Mouse (Mus musculus) MEL (cell line): ENCODE measurements around the gene Slc22a17.

Experiments
- CHD2 ChIP-seq: IDR thresholded peaks from 2 replicates; pipeline ENCODE4 v1.6.1; 2011; ENCODE audit warnings: low read length, improper control_type of control experiment
- CTCF ChIP-seq, 3 experiments: IDR thresholded peaks in 2 of 3; conservative IDR thresholded peaks in 1 of 3; 2 replicates each; pipeline ENCODE4 v1.5.1; 2011 to 2012; ENCODE audit warnings: low read length in 3 of 3, low read depth in 2 of 3, mild to moderate bottlenecking in 2 of 3, improper control_type of control experiment in 1 of 3, inconsistent platforms in 1 of 3, mixed read lengths in 1 of 3, moderate library complexity in 1 of 3; ENCODE audit not compliant: control insufficient read depth in 1 of 3, insufficient read depth in 1 of 3, poor library complexity in 1 of 3, severe bottlenecking in 1 of 3
- E2F4 ChIP-seq: IDR thresholded peaks from 2 replicates; pipeline ENCODE4 v1.6.1; 2011; ENCODE audit warnings: low read depth, low read length, improper control_type of control experiment, borderline replicate concordance
- ETS1 ChIP-seq: IDR thresholded peaks from 2 replicates; pipeline ENCODE4 v1.6.1; 2012; ENCODE audit warnings: low read depth, mild to moderate bottlenecking, inconsistent platforms, low read length, improper control_type of control experiment, moderate library complexity
- MAFK ChIP-seq: IDR thresholded peaks from 2 replicates; pipeline ENCODE4 v1.6.1; 2011; ENCODE audit warnings: low read depth, mild to moderate bottlenecking, low read length, improper control_type of control experiment, borderline replicate concordance
- MAX ChIP-seq: IDR thresholded peaks from 2 replicates; pipeline ENCODE4 v1.6.1; 2011; ENCODE audit warnings: low read length, improper control_type of control experiment
- MAZ ChIP-seq: IDR thresholded peaks from 2 replicates; pipeline ENCODE4 v1.6.1; 2012; ENCODE audit warnings: low read depth, mild to moderate bottlenecking, inconsistent platforms, low read length, improper control_type of control experiment
- MYB ChIP-seq: IDR thresholded peaks from 2 replicates; pipeline ENCODE4 v1.6.1; 2011; ENCODE audit warnings: mild to moderate bottlenecking, low read depth, low read length, improper control_type of control experiment
- POLR2AphosphoS2 ChIP-seq: IDR thresholded peaks from 2 replicates; pipeline ENCODE4 v1.6.1; 2011; ENCODE audit warnings: low read length, improper control_type of control experiment
- RAD21 ChIP-seq: IDR thresholded peaks from 2 replicates; pipeline ENCODE4 v1.6.1; 2011; ENCODE audit warnings: mild to moderate bottlenecking, low read depth, low read length, improper control_type of control experiment
- SMC3 ChIP-seq: IDR thresholded peaks from 2 replicates; pipeline ENCODE4 v1.6.1; 2011; ENCODE audit warnings: low read depth, low read length, improper control_type of control experiment
- TAL1 ChIP-seq: IDR thresholded peaks from 2 replicates; pipeline ENCODE4 v1.6.1; 2012; ENCODE audit warnings: mild to moderate bottlenecking, inconsistent platforms, low read length, moderate library complexity, mixed read lengths
- ZKSCAN1 ChIP-seq: IDR thresholded peaks from 2 replicates; pipeline ENCODE4 v1.6.1; 2012; ENCODE audit warnings: low read depth, mild to moderate bottlenecking, inconsistent platforms, low read length, improper control_type of control experiment, moderate library complexity

- TF ChIP-seq CTCF (IDR thresholded peaks at IDR 0.05 in 2 of 3, conservative IDR thresholded peaks at IDR 0.05 in 1 of 3; ENCODE audit: control insufficient read depth in 1 of 3, insufficient read depth in 1 of 3, low read depth in 2 of 3, low read length in 3 of 3, poor library complexity in 1 of 3, severe bottlenecking in 1 of 3) = no peak
- TF ChIP-seq MYB = no peak
- TF ChIP-seq MAZ = no peak
- no peak for TF ChIP-seq ETS1
- TF ChIP-seq POLR2AphosphoS2 = no peak
- no peak for TF ChIP-seq MAX
- TF ChIP-seq SMC3 = no peak
- TF ChIP-seq RAD21 = no peak
- TF ChIP-seq MAFK = no peak
- no peak for TF ChIP-seq E2F4
- TF ChIP-seq CHD2 = no peak
- TF ChIP-seq ZKSCAN1 = no peak
- no peak for TF ChIP-seq TAL1
Measured at GRCm38 (mm10) chr14:54929801-54930200, 16.9 kb upstream of the Slc22a17 start.
